Mouse (Mus musculus): Measurements from ENCODE around the gene Adcy5.

Gene Adcy5

GRCm38 (mm10) chr16:35208796-35209195 lies 54.1 kb downstream of the Adcy5 start:
- DNase-seq, result no peak

- DNase-seq, result no peak
Measured at GRCm38 (mm10) chr16:35209753-35210152, 55.1 kb downstream of the Adcy5 start.

GRCm38 (mm10) chr16:35215047-35215446 lies 60.4 kb downstream of the Adcy5 start:
- DNase-seq, result no peak

DNA sequence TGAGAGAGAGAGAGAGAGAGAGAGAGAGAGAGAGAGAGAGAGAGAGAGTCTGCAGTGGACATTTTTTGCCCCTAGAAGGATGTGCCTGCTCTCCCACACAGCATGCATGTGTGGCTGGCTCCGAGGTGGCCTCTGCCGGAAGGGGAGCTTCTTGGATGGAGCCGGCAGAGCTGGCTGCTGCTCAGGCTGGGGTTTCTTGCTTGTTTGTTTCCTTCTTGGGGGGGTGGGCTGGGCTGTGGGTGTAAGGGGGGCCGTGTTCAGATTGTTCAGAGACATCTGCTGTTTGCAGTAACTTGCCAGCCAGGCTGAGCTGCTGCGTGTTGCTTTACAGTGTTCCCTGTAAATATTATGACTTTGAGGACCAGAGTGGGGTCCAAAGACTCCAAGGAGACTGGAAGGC lies 60.8 kb downstream of the Adcy5 start:
- no peak for DNase-seq

- no peak for DNase-seq
Measured at GRCm38 (mm10) chr16:35216826-35217491, 62.3 kb downstream of the Adcy5 start.

GRCm38 (mm10) chr16:35220412-35220811 lies 65.7 kb downstream of the Adcy5 start:
- no peak for DNase-seq

DNA sequence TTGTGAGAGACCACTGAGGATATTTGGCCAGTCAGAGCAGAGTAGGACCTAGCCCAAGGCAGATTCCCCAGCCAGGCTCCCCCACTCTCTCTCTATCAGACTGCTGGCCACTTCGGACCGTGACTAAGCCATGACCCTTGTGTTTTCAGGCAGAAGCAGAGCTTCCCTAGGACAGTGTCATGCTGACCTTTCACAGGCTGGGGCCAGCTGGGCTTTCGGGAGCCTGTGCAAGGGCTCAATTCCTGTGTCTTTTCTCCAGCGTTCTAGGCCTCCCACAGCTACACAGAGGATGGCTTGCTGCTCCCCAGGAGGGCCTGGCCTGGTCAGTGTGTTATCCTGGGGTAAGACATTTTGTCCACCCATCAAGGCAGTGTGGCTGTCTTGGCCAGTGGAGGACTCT lies 66.9 kb downstream of the Adcy5 start:
- no peak for DNase-seq

- DNase-seq, result peak; percentile 64
Measured at GRCm38 (mm10) chr16:35223930-35224329, 69.3 kb downstream of the Adcy5 start.

GRCm38 (mm10) chr16:35224716-35225115 lies 70.0 kb downstream of the Adcy5 start:
- DNase-seq, result no peak

GRCm38 (mm10) chr16:35229582-35229981 lies 74.9 kb downstream of the Adcy5 start:
- DNase-seq, result no peak

DNA sequence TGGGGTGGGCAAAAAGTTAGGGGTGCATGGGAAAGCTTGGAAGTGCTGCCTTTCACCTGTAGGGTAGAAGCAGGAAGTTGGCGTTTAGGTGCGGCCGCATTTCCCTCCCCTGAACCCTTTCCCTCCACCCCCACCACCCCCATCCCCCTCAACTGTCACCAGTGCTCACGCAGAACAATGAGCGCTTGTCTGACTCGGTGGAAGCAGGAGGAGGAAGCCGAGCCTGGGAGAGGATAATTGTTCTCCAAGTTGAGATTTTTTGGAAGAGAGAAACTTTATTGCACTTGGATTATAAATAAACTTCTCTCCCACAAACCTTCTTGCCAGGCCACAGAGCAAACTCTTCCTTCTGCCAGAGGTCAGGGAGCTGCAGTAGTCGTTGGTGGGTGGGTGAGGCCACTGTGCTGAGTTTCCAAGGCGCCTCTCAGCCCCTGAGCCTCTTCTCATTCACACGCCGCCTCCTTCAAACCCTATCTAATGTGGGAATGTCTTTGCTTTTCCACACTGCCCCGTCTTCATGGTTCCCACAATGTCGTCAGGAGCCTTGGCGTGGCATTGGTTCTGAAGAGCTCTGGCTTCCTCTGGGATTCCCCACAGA lies 77.6 kb downstream of the Adcy5 start:
- DNase-seq, result peak; percentile 78

GRCm38 (mm10) chr16:35233329-35233728 lies 78.7 kb downstream of the Adcy5 start:
- DNase-seq, result no peak

- DNase-seq, result no peak
Measured at GRCm38 (mm10) chr16:35237091-35237490, 82.4 kb downstream of the Adcy5 start.

DNA sequence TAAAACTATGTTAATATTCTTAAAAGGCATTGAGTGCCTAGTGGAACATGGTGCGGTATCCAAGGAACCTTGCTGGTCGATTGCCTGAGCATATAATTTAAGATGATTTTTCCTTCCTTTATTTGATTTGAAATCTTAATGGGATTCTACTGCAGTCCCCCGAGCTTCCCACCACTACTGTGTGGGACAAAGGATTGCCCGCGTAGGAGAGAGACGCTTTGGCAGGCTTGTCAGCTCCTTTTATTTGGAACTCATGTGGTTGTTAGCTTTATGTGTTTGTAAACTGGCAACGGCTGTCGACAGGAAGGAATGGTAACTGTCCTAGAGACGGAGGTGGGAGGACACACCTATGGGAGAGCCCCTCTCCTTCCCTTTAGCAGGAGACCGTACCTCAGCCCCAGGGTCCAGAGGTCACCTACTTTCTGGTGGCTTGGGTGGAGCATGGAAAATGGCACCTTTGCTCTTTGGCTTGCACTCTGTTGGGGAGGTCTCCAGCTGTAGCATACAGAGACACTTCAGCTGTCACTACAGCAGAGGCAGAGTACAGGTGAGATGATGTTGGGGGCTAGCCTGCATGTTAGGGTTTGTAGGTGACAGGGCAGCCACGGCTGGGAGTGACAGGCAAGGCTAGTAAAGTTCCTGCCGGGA lies 84.8 kb downstream of the Adcy5 start:
- DNase-seq, result no peak

DNA sequence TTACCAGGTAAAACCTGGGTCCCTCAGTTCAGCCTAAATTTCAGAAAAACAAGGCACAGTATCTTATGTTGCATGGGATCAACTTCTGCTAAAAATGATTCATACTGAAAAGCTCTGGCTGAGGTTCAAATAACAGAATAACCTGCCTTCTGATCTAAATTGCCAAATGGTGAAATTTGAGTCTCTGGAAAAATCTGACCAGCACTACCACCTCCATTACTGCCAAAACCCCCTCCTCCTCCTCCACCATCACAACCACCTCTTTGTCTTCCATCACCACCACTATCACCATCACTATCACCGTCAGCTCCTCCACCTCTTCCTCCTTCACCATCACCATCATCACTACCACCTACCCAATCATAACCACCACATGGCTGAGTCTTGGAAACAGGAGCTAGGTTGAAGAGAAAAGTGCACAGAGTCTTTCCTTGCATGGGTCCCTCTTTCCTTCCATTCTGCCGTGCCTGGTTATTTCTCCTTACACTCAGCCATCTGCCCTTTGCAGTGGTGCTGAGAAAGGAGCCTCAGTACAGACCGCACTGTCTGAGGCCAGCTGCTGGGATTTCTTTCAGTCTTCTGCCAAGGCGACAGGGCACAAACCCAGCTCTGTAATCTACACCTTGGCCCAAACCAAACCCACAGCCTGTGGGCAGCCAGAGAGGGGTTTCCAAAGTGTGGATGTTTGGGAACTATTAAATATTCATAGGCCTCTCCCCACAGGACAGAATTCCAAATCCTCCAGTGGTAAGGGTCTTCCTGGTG lies 85.5 kb downstream of the Adcy5 start:
- DNase-seq, result no peak

GRCm38 (mm10) chr16:35247364-35247763 lies 92.7 kb downstream of the Adcy5 start:
- DNase-seq, result no peak

DNA sequence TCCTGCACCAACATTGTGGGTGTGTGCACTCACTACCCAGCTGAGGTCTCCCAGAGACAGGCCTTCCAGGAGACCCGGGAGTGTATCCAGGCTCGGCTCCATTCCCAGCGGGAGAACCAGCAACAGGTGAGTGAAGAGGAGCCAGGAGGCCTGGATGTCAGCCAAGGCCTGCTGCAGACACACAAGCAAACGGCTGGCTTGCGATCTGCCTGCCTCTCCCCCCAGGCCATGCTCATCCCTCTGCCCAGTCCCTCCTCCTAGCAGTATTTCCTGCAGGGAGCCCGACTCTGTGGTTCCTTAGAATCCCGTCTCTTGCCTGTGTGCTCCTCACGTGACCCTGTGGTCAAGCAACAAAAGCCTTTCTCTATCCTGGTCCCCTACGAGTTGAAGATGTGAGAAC lies 94.1 kb downstream of the Adcy5 start:
- DNase-seq, result peak; percentile 29

- no peak for DNase-seq
Measured at GRCm38 (mm10) chr16:35249763-35250162, 95.1 kb downstream of the Adcy5 start.

GRCm38 (mm10) chr16:35251690-35252089 lies 97.0 kb downstream of the Adcy5 start:
- DNase-seq, result no peak

DNA sequence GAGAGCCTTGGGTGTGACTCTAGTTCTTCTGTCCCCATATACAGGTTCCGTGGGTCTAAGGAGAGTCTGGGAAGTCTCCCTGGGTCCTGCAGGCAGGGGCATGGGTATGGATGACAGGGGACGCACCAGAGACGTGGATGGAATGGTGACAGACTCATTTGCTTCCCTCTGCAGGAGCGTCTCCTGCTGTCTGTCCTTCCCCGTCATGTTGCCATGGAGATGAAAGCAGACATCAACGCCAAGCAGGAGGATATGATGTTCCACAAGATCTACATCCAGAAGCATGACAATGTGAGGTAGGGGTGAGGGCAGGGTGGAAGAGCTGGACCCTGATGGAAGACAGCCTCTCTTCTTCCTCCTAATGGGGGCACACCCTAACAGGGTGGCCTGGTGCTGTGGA lies 98.3 kb downstream of the Adcy5 start:
- DNase-seq, result peak; percentile 23

DNA sequence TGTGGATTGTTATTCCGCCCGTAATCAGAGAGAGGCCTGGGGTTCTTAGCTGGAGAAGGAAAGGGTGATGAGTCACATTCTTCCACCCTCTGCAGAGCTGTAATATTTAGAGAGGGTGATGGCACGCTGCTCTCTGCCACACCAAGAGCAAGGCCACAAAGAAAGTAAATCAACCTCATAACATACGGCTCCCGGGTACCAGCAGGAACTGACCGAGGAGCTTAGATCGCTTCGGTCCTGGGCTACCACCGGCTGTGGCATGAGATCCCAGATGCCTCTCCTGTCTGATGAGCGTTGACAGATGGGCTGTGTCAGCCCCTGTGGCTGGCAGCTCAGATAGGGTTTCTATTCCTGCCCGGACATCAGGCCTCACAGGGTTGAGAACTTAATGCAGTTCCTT lies 101.3 kb downstream of the Adcy5 start:
- DNase-seq, result peak; percentile 48

GRCm38 (mm10) chr16:35270353-35270934 lies 115.8 kb downstream of the Adcy5 start:
- DNase-seq, result peak; percentile 93

DNA sequence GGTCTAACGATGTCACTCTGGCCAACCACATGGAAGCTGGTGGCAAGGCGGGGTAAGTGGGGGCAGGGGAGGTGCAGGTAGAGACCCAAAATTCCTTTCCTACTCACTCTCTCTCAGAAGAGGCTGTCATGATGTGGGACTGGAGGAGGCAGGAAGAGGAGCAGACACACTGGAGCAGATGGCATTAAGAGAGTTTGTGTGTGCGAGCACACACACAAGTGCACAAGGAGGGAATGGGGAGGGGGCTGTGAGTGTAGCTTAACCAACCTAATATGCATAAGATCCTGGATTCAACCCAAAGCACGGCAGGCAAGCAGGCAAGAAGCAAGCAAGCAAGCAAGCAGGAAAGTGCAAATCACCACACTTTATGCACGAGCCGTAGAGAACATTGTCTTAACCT lies 116.3 kb downstream of the Adcy5 start:
- no peak for DNase-seq

Data from retina, postnatal 1 day (tissue).